Mouse (Mus musculus) splenic B cell, adult 2 months (primary cell): ENCODE results near the gene AI182371.

Experiments
- DNase-seq: peaks from one replicate; pipeline ENCODE4 v3.0.0-alpha.2; 2011; ENCODE audit warnings: low read depth, low spot score
- H3K27me3 ChIP-seq: 2 replicates; pipeline ENCODE4 v1.6.1; 2012; ENCODE audit warnings: mild to moderate bottlenecking, low read length, moderate library complexity, mixed read lengths; ENCODE audit not compliant: control insufficient read depth, poor library complexity, insufficient read depth, severe bottlenecking
- H3K36me3 ChIP-seq: 2 replicates; pipeline ENCODE4 v1.6.1; 2012; ENCODE audit warnings: mild to moderate bottlenecking, low read length, moderate library complexity, mixed read lengths; ENCODE audit not compliant: control insufficient read depth, poor library complexity, insufficient read depth, severe bottlenecking

The AI182371 gene

GRCm38 (mm10) chr2:35103558-35103957 is 2.2 kb upstream of the AI182371 start:
- no peak for DNase-seq
- Histone ChIP-seq H3K36me3 (no peaks in the 10 kb centered on the region), H3K27me3 (no peaks in the 10 kb centered on the region)

- H3K27me3 ChIP-seq: no peaks in the 10 kb centered on the region
These were observed 1.4 kb upstream of the AI182371 start for GRCm38 (mm10) chr2:35102777-35103176.

GRCm38 (mm10) chr2:35100529-35100928 is 814 bp downstream of the AI182371 start:
- Histone ChIP-seq H3K36me3 (no peaks in the 10 kb centered on the region), H3K27me3 (no peaks in the 10 kb centered on the region)
- no peak for DNase-seq

More at GRCm38 (mm10) chr2:35102777-35103176, 1.4 kb upstream of the AI182371 start:
- no peak for DNase-seq
- no peaks in the 10 kb centered on the region for H3K36me3 ChIP-seq

GRCm38 (mm10) chr2:35087418-35087817 is 13.9 kb downstream of the AI182371 start:
- Histone ChIP-seq H3K27me3 (no peaks in the 10 kb centered on the region), H3K36me3 (no peaks in the 10 kb centered on the region)
- no peak for DNase-seq

GRCm38 (mm10) chr2:35079166-35079565 is 22.2 kb downstream of the AI182371 start:
- no peak for DNase-seq
- no peaks in the 10 kb centered on the region for H3K27me3 ChIP-seq
- no peaks in the 10 kb centered on the region for H3K36me3 ChIP-seq

GRCm38 (mm10) chr2:35074328-35074727 is 27.0 kb downstream of the AI182371 start:
- H3K36me3 ChIP-seq: no peaks in the 10 kb centered on the region

GRCm38 (mm10) chr2:35072547-35072946 is 28.8 kb downstream of the AI182371 start:
- H3K27me3 ChIP-seq: no peaks in the 10 kb centered on the region
- no peaks in the 10 kb centered on the region for H3K36me3 ChIP-seq
- DNase-seq: no peak

More at GRCm38 (mm10) chr2:35074328-35074727, 27.0 kb downstream of the AI182371 start:
- H3K27me3 ChIP-seq: no peaks in the 10 kb centered on the region
- DNase-seq: no peak

- no peak for DNase-seq
- no peaks in the 10 kb centered on the region for H3K36me3 ChIP-seq
- no peaks in the 10 kb centered on the region for H3K27me3 ChIP-seq
These were observed 31.1 kb downstream of the AI182371 start for GRCm38 (mm10) chr2:35070275-35070674.

GRCm38 (mm10) chr2:35069124-35069523 is 32.2 kb downstream of the AI182371 start:
- Histone ChIP-seq H3K36me3 (no peaks in the 10 kb centered on the region), H3K27me3 (no peaks in the 10 kb centered on the region)
- DNase-seq: no peak

GRCm38 (mm10) chr2:35067117-35067516 is 34.2 kb downstream of the AI182371 start:
- Histone ChIP-seq H3K36me3 (no peaks in the 10 kb centered on the region), H3K27me3 (no peaks in the 10 kb centered on the region)
- DNase-seq: no peak

GRCm38 (mm10) chr2:35066525-35067082 is 34.7 kb downstream of the AI182371 start:
- DNase-seq: no peak
- no peaks in the 10 kb centered on the region for H3K36me3 ChIP-seq
- no peaks in the 10 kb centered on the region for H3K27me3 ChIP-seq

GRCm38 (mm10) chr2:35063333-35064030 is 37.9 kb downstream of the AI182371 start:
- Histone ChIP-seq H3K36me3 (no peaks in the 10 kb centered on the region), H3K27me3 (no peaks in the 10 kb centered on the region)
- DNase-seq: no peak

GRCm38 (mm10) chr2:35061338-35061737 is 40.0 kb downstream of the AI182371 start, which contains the start of gene Hc:
Hc (minus strand) TSS chr2:35061438.
- no peak for DNase-seq
- Histone ChIP-seq H3K36me3 (no peaks in the 10 kb centered on the region), H3K27me3 (no peaks in the 10 kb centered on the region)

GRCm38 (mm10) chr2:35060897-35061296 is 40.4 kb downstream of the AI182371 start:
- no peak for DNase-seq
- no peaks in the 10 kb centered on the region for H3K27me3 ChIP-seq
- H3K36me3 ChIP-seq: no peaks in the 10 kb centered on the region

GRCm38 (mm10) chr2:35060256-35060655 is 41.1 kb downstream of the AI182371 start:
- Histone ChIP-seq H3K36me3 (no peaks in the 10 kb centered on the region), H3K27me3 (no peaks in the 10 kb centered on the region)
- DNase-seq: no peak
